21 mouse cellular contexts compared by ENCODE assay signal in genomic region chr7:143160057-143160456, GRCm38 (mm10). TPM values are rescaled to one million over a fixed set of nuclear protein-coding genes. Genes with fewer than 3 reads are reported as not detected.
DNase-seq lines count a peak whose midpoint lies in the region; ATAC-seq and TF ChIP-seq lines count a peak whose summit lies in the region.
"Had no signal": no experiment of that assay in that cellular context is flagged by ENCODE, and none has a peak within 500 bp of the region (broad histone marks: within the 10 kb centered on the region; RNA-seq: fewer than 3 reads in every experiment).

No protein-coding gene starts in this region.

- 33% methylated on average over 5 of the region's 5 CpGs for WGBS in heart, embryonic 14.5 days
- WGBS in kidney, postnatal 0 days: 27% methylated on average over 5 of the region's 5 CpGs
- 72% methylated on average over 5 of the region's 5 CpGs for WGBS in embryonic facial prominence, embryonic 11.5 days
- 81% methylated on average over 5 of the region's 5 CpGs for WGBS in limb, embryonic 11.5 days

- H3K27ac ChIP-seq in heart, embryonic 14.5 days (replicated peaks in 1 of 2; ENCODE audit: control insufficient read depth in 1 of 2, insufficient read depth in 1 of 2, low read depth in 2 of 2, low read length in 2 of 2): peak overlapping the region; percentile 5 to 39; a peak in 2 of 4 replicates
- H3K27ac ChIP-seq in kidney, postnatal 0 days: no peak overlapping the region
- H3K27ac ChIP-seq in embryonic facial prominence, embryonic 11.5 days (replicated peaks; ENCODE audit: low read depth, low read length): no peak overlapping the region
- 0 out of 2 replicates have a peak overlapping the region, but pooled peaks have one; percentile 47 for H3K27ac ChIP-seq in limb, embryonic 11.5 days (replicated peaks; ENCODE audit: low read depth, low read length)
- H3K27ac ChIP-seq: intestine, embryonic 15.5 days; liver, embryonic 15.5 days; macrophage had no signal

- H3K4me2 ChIP-seq in heart, embryonic 14.5 days (ENCODE audit: low read length): no peak overlapping the region
- no peak overlapping the region for H3K4me2 ChIP-seq in kidney, postnatal 0 days (ENCODE audit: low read length)
- H3K4me2 ChIP-seq in embryonic facial prominence, embryonic 11.5 days (ENCODE audit: low read depth, low read length): no peak overlapping the region
- H3K4me2 ChIP-seq in limb, embryonic 11.5 days (ENCODE audit: low read depth, severe bottlenecking): no peak overlapping the region
- H3K4me2 ChIP-seq: forebrain, embryonic 12.5 days; intestine, embryonic 15.5 days; limb, embryonic 13.5 days; liver, embryonic 15.5 days; midbrain, embryonic 12.5 days had no signal

- no peak overlapping the region for H3K9ac ChIP-seq in heart, embryonic 14.5 days (ENCODE audit: low read length)
- no peak overlapping the region for H3K9ac ChIP-seq in kidney, postnatal 0 days (ENCODE audit: low read depth, low read length)
- H3K9ac ChIP-seq in embryonic facial prominence, embryonic 11.5 days (replicated peaks; ENCODE audit: low read length): no peak overlapping the region
- H3K9ac ChIP-seq in limb, embryonic 11.5 days (ENCODE audit: low read length): no peak overlapping the region; the same call in 1 of the 2 replicates
- H3K9ac ChIP-seq: forebrain, embryonic 12.5 days; intestine, embryonic 15.5 days; liver, embryonic 15.5 days; midbrain, embryonic 12.5 days had no signal

- no peak for TF ChIP-seq CTCF in kidney, postnatal 0 days (IDR thresholded peaks at IDR 0.05; ENCODE audit: low read depth)

- H3K9me3 ChIP-seq in heart, embryonic 14.5 days (ENCODE audit: control insufficient read depth, low read length): no peaks in the 10 kb centered on the region
- H3K9me3 ChIP-seq in kidney, postnatal 0 days (replicated peaks; ENCODE audit: low read length): no peaks in the 10 kb centered on the region
- H3K9me3 ChIP-seq in embryonic facial prominence, embryonic 11.5 days (replicated peaks; ENCODE audit: control insufficient read depth, low read length): no peaks in the 10 kb centered on the region
- no peaks in the 10 kb centered on the region for H3K9me3 ChIP-seq in limb, embryonic 11.5 days (ENCODE audit: control insufficient read depth, low read length)
- H3K9me3 ChIP-seq: forebrain, embryonic 12.5 days; intestine, embryonic 15.5 days; limb, embryonic 13.5 days; liver, embryonic 15.5 days; midbrain, embryonic 12.5 days had no signal

- ATAC-seq in heart, embryonic 14.5 days (ENCODE audit: insufficient number of reproducible peaks, insufficient read depth, low FRiP score, low read depth): no peak
- ATAC-seq in kidney, postnatal 0 days (replicated peaks; ENCODE audit: low FRiP score, low read depth): 0 out of 2 replicates have a peak, but pooled peaks have one; percentile 12
- peak; percentile 31; the same call in 1 of the 2 replicates for ATAC-seq in embryonic facial prominence, embryonic 11.5 days (replicated peaks; ENCODE audit: insufficient number of reproducible peaks, low FRiP score, low TSS enrichment, low read depth)
- ATAC-seq in limb, embryonic 11.5 days (ENCODE audit: insufficient number of reproducible peaks, low FRiP score, low TSS enrichment, low read depth): no peak
- ATAC-seq: intestine, embryonic 15.5 days had no signal

- no peaks in the 10 kb centered on the region for H3K36me3 ChIP-seq in heart, embryonic 14.5 days (ENCODE audit: control insufficient read depth, insufficient read depth, low read length)
- H3K36me3 ChIP-seq in kidney, postnatal 0 days (ENCODE audit: insufficient read depth, low read length): no peaks in the 10 kb centered on the region
- H3K36me3 ChIP-seq in embryonic facial prominence, embryonic 11.5 days (replicated peaks; ENCODE audit: control insufficient read depth, insufficient read depth, low read depth, low read length): no peaks in the 10 kb centered on the region
- H3K36me3 ChIP-seq in limb, embryonic 11.5 days (ENCODE audit: control insufficient read depth, insufficient read depth, low read length): no peaks in the 10 kb centered on the region
- H3K36me3 ChIP-seq: forebrain, embryonic 12.5 days; intestine, embryonic 15.5 days; limb, embryonic 13.5 days; liver, embryonic 15.5 days; midbrain, embryonic 12.5 days had no signal

- no peak overlapping the region for H3K4me3 ChIP-seq in heart, embryonic 14.5 days (ENCODE audit: control insufficient read depth in 1 of 2, insufficient read depth in 1 of 2, low read depth in 1 of 2, low read length in 2 of 2)
- no peak overlapping the region for H3K4me3 ChIP-seq in kidney, postnatal 0 days (replicated peaks; ENCODE audit: low read depth, low read length)
- H3K4me3 ChIP-seq in embryonic facial prominence, embryonic 11.5 days (ENCODE audit: low read depth, low read length): no peak overlapping the region
- no peak overlapping the region for H3K4me3 ChIP-seq in limb, embryonic 11.5 days (ENCODE audit: low read depth, low read length)
- H3K4me3 ChIP-seq: forebrain, embryonic 12.5 days; intestine, embryonic 15.5 days; limb, embryonic 13.5 days; liver, embryonic 15.5 days; midbrain, embryonic 12.5 days had no signal

- no peaks in the 10 kb centered on the region for H3K27me3 ChIP-seq in heart, embryonic 14.5 days (ENCODE audit: control insufficient read depth, insufficient read depth, low read length)
- H3K27me3 ChIP-seq in kidney, postnatal 0 days (ENCODE audit: insufficient read depth, low read length): no peaks in the 10 kb centered on the region
- H3K27me3 ChIP-seq in embryonic facial prominence, embryonic 11.5 days (ENCODE audit: control insufficient read depth, insufficient read depth, low read length): no peaks in the 10 kb centered on the region
- H3K27me3 ChIP-seq in limb, embryonic 11.5 days (ENCODE audit: control insufficient read depth, insufficient read depth, low read length): no peaks in the 10 kb centered on the region
- H3K27me3 ChIP-seq: intestine, embryonic 15.5 days; limb, embryonic 13.5 days; liver, embryonic 15.5 days had no signal

- intact Hi-C loops in heart, postnatal 10 days (cut with DNase I): no loop called here

- peaks cover 17 to 26% of the 10 kb centered on the region in 2 experiments for H3K4me1 ChIP-seq in heart, embryonic 14.5 days (ENCODE audit: control insufficient read depth in 2 of 2, insufficient read depth in 2 of 2, low read length in 2 of 2)
- H3K4me1 ChIP-seq in kidney, postnatal 0 days (replicated peaks; ENCODE audit: insufficient read depth, low read length): 0 out of 2 replicates have a peak, but pooled peaks cover 3% of the 10 kb centered on the region
- H3K4me1 ChIP-seq in embryonic facial prominence, embryonic 11.5 days (ENCODE audit: control insufficient read depth, insufficient read depth, low read length): peaks cover 2% of the 10 kb centered on the region; the same call in 1 of the 2 replicates
- H3K4me1 ChIP-seq in limb, embryonic 11.5 days (ENCODE audit: control insufficient read depth, insufficient read depth, low read length): peaks cover 20% of the 10 kb centered on the region
- H3K4me1 ChIP-seq: liver, embryonic 15.5 days had no signal

- DNase-seq in heart, postnatal 10 days: no peak
- DNase-seq in kidney, postnatal 0 days (ENCODE audit: low spot score): no peak
- no peak for DNase-seq in kidney, adult 18-20 months
- DNase-seq in embryonic facial prominence, embryonic 11.5 days (ENCODE audit: low spot score): no peak
- no peak for DNase-seq in limb, embryonic 11.5 days (ENCODE audit: low spot score)
- no peak for DNase-seq in thymus, postnatal 25 days
- DNase-seq: cerebellum, adult 2 months; cerebellum, postnatal 36 days; kidney, postnatal 14 days; layer of hippocampus, adult 9-11 months; right cerebral cortex, postnatal 4 days; thymus, adult 2 months had no signal

RNA-seq across cellular contexts. Expression of gene Kcnq1, which starts 53.9 kb away (rescaled TPM):
- polyA plus RNA-seq in heart, embryonic 14.5 days (2014; fragmentation: Nextera tagmentation; extraction: Ambion mirVana): 28.1 and 31.1 TPM in 2 replicates
- total RNA-seq in heart, postnatal 10 days (2021): 10 to 100 TPM; 40.9 to 42.0 TPM
- polyA plus RNA-seq in kidney, postnatal 0 days (2015; fragmentation: Nextera tagmentation; extraction: Ambion mirVana): 12.6 and 13.4 TPM in 2 replicates
- 0.81 and 1.5 TPM in 2 replicates for polyA plus RNA-seq in embryonic facial prominence, embryonic 11.5 days (2014; fragmentation: Nextera tagmentation; extraction: Ambion mirVana)
- polyA plus RNA-seq in limb, embryonic 11.5 days (2014; fragmentation: Nextera tagmentation; extraction: Ambion mirVana): 1.5 and 1.7 TPM in 2 replicates
- total RNA-seq: granulocyte monocyte progenitor cell, adult 5-6 weeks; hematopoietic stem cell, adult 5-6 weeks had no signal

Comparison
In these comparisons a context has a peak if more than half of its experiments do, and no peak if none do; other contexts are left out.
1. ATAC-seq: peak in kidney, postnatal 0 days (single experiment) and embryonic facial prominence, embryonic 11.5 days (single experiment); none in heart, embryonic 14.5 days (single experiment) and limb, embryonic 11.5 days (single experiment).
2. H3K27ac ChIP-seq: peak in heart, embryonic 14.5 days (2 of 2) and limb, embryonic 11.5 days (single experiment); none in kidney, postnatal 0 days (single experiment) and embryonic facial prominence, embryonic 11.5 days (single experiment).